Comparison of ENCODE assay signal across 10 mouse cellular contexts in genomic region chr15:82347303-82347676, GRCm38 (mm10). TPM values are rescaled to one million over a fixed set of nuclear protein-coding genes. Genes with fewer than 3 reads are reported as not detected.
A peak's percentile ranks its signal among the peaks of the same experiment; 100 is the strongest.
DNase-seq lines count a peak whose midpoint lies in the region; ATAC-seq and TF ChIP-seq lines count a peak whose summit lies in the region.
"Had no signal": no experiment of that assay in that cellular context is flagged by ENCODE, and none has a peak within 500 bp of the region (broad histone marks: within the 10 kb centered on the region; RNA-seq: fewer than 3 reads in every experiment).

No protein-coding gene starts in this region.

- no peaks in the 10 kb centered on the region for H3K9me3 ChIP-seq in heart, postnatal 0 days (replicated peaks; ENCODE audit: control insufficient read depth, low read length)
- no peaks in the 10 kb centered on the region for H3K9me3 ChIP-seq in hindbrain, embryonic 13.5 days
- H3K9me3 ChIP-seq in midbrain, embryonic 14.5 days (ENCODE audit: control insufficient read depth, low read length): no peaks in the 10 kb centered on the region

- H3K27ac ChIP-seq in heart, postnatal 0 days (ENCODE audit: low read depth): peak overlapping the region; percentile 91; the same call in 1 of the 2 replicates
- H3K27ac ChIP-seq in bone marrow, adult 2 months (ENCODE audit: control insufficient read depth, insufficient read depth, low read depth, low read length, poor library complexity): no peak overlapping the region
- peak overlapping the region; percentile 92 for H3K27ac ChIP-seq in hindbrain, embryonic 13.5 days
- no peak overlapping the region for H3K27ac ChIP-seq in midbrain, embryonic 14.5 days (replicated peaks; ENCODE audit: low read depth, low read length)

- peaks cover 35% of the 10 kb centered on the region for H3K36me3 ChIP-seq in heart, postnatal 0 days (replicated peaks; ENCODE audit: control insufficient read depth, insufficient read depth, low read length)
- H3K36me3 ChIP-seq in hindbrain, embryonic 13.5 days: peaks cover 36% of the 10 kb centered on the region
- H3K36me3 ChIP-seq in midbrain, embryonic 14.5 days (ENCODE audit: control insufficient read depth, insufficient read depth, low read length): peaks cover 32% of the 10 kb centered on the region

- no peak for ATAC-seq in heart, postnatal 0 days (ENCODE audit: insufficient read depth, low read depth)
- ATAC-seq in hindbrain, embryonic 13.5 days (ENCODE audit: low FRiP score): no peak
- no peak for ATAC-seq in midbrain, embryonic 14.5 days (ENCODE audit: low FRiP score, low TSS enrichment)

- H3K27me3 ChIP-seq in heart, postnatal 0 days (ENCODE audit: control insufficient read depth, insufficient read depth, low read length): no peaks in the 10 kb centered on the region
- 0 out of 2 replicates have a peak, but pooled peaks cover under 1% of the 10 kb centered on the region for H3K27me3 ChIP-seq in hindbrain, embryonic 13.5 days
- H3K27me3 ChIP-seq in midbrain, embryonic 14.5 days (ENCODE audit: control insufficient read depth, insufficient read depth, low read length): no peaks in the 10 kb centered on the region

- intact Hi-C loops in heart, postnatal 36 days (cut with DNase I): loop anchor here (5.0 kb wide), 2 partner anchors 200 to 220 kb away; partner anchors contain the start of genes Ccdc134 and Srebf2

- peak overlapping the region; percentile 72 for H3K4me3 ChIP-seq in heart, postnatal 0 days (ENCODE audit: low read depth, low read length)
- H3K4me3 ChIP-seq in bone marrow, adult 2 months (replicated peaks; ENCODE audit: control insufficient read depth, low read depth, low read length): peak overlapping the region; percentile 83
- H3K4me3 ChIP-seq in hindbrain, embryonic 13.5 days: peak overlapping the region; percentile 55
- H3K4me3 ChIP-seq in midbrain, embryonic 14.5 days (replicated peaks; ENCODE audit: low read depth, low read length): peak overlapping the region; percentile 63

- no peak for TF ChIP-seq CTCF in heart, postnatal 0 days (IDR thresholded peaks at IDR 0.05; ENCODE audit: low read depth)
- no peak for TF ChIP-seq CTCF in bone marrow, adult 2 months (IDR thresholded peaks at IDR 0.05; ENCODE audit: control insufficient read depth, insufficient read depth, low read length)

- no peak for DNase-seq in heart, postnatal 0 days (ENCODE audit: low spot score)
- no peak for DNase-seq in heart, postnatal 36 days
- no peak for DNase-seq in midbrain, embryonic 14.5 days
- DNase-seq in retina, postnatal 1 day: no peak
- no peak for DNase-seq in ovary, postnatal 10 days (ENCODE audit: low spot score)
- DNase-seq in cerebellum, adult 11 months: no peak
- DNase-seq: lung, postnatal 10 days; thymus, adult 18-20 months had no signal

- peaks cover 9% of the 10 kb centered on the region for H3K4me1 ChIP-seq in heart, postnatal 0 days (ENCODE audit: control insufficient read depth, insufficient read depth)
- H3K4me1 ChIP-seq in bone marrow, adult 2 months (ENCODE audit: control insufficient read depth, insufficient read depth, low read length): peaks cover 10% of the 10 kb centered on the region; the same call in 1 of the 2 replicates
- peaks cover 33% of the 10 kb centered on the region for H3K4me1 ChIP-seq in hindbrain, embryonic 13.5 days (replicated peaks)
- peaks cover 13% of the 10 kb centered on the region for H3K4me1 ChIP-seq in midbrain, embryonic 14.5 days (ENCODE audit: control insufficient read depth, insufficient read depth, low read length)

- TF ChIP-seq POLR2A in bone marrow, adult 2 months (IDR thresholded peaks at IDR 0.05; ENCODE audit: borderline replicate concordance, control insufficient read depth, low read depth, low read length): no peak

- peak overlapping the region; percentile 74 for H3K4me2 ChIP-seq in heart, postnatal 0 days (ENCODE audit: low read depth, low read length)
- peak overlapping the region; percentile 84 for H3K4me2 ChIP-seq in hindbrain, embryonic 13.5 days
- peak overlapping the region; percentile 78 for H3K4me2 ChIP-seq in midbrain, embryonic 14.5 days (ENCODE audit: low read length)

- H3K9ac ChIP-seq in heart, postnatal 0 days (replicated peaks; ENCODE audit: low read depth, low read length): peak overlapping the region; percentile 38; the same call in 1 of the 2 replicates
- H3K9ac ChIP-seq in hindbrain, embryonic 13.5 days: peak overlapping the region; percentile 77
- H3K9ac ChIP-seq in midbrain, embryonic 14.5 days (replicated peaks; ENCODE audit: low read length): peak overlapping the region; percentile 72; the same call in 1 of the 2 replicates

- no peak for TF ChIP-seq EP300 in heart, postnatal 0 days (IDR thresholded peaks at IDR 0.05; ENCODE audit: low read depth)

- WGBS in heart, postnatal 0 days: 73% methylated on average over 4 of the region's 4 CpGs
- 53% methylated on average over 4 of the region's 4 CpGs for WGBS in bone marrow, adult 2 months
- WGBS in hindbrain, embryonic 13.5 days: 88% methylated on average over 4 of the region's 4 CpGs
- WGBS in midbrain, embryonic 14.5 days: 88% methylated on average over 4 of the region's 4 CpGs

RNA-seq across cellular contexts. Expression of gene Ndufa6, which starts 6.8 kb away (rescaled TPM):
- 397 and 531 TPM in 2 replicates for total RNA-seq in heart, postnatal 0 days (2014; rRNA removed; ENCODE audit: low replicate concordance)
- 1,167 and 1,291 TPM in 2 replicates for polyA plus RNA-seq in heart, postnatal 0 days (2015; fragmentation: Nextera tagmentation; extraction: Ambion mirVana)
- total RNA-seq in heart, postnatal 36 days (2021): 100 to 1,000 TPM; 702 to 740 TPM
- 120 and 208 TPM in 2 replicates for polyA plus RNA-seq in bone marrow, adult 2 months (2011; ENCODE audit: insufficient read depth, insufficient read length, low replicate concordance, missing spikeins)
- polyA plus RNA-seq in hindbrain, embryonic 13.5 days (2015; fragmentation: Nextera tagmentation; extraction: Ambion mirVana): 363 and 382 TPM in 2 replicates
- polyA plus RNA-seq in midbrain, embryonic 14.5 days (2014; fragmentation: Nextera tagmentation; extraction: Ambion mirVana): 375 and 469 TPM in 2 replicates

RNA-seq across cellular contexts. Expression of gene Smdt1, which starts 8.5 kb away (rescaled TPM):
- 342 and 440 TPM in 2 replicates for total RNA-seq in heart, postnatal 0 days (2014; rRNA removed; ENCODE audit: low replicate concordance)
- 431 and 450 TPM in 2 replicates for polyA plus RNA-seq in heart, postnatal 0 days (2015; fragmentation: Nextera tagmentation; extraction: Ambion mirVana)
- total RNA-seq in heart, postnatal 36 days (2021): 100 to 1,000 TPM; 192 to 202 TPM
- 121 and 216 TPM in 2 replicates for polyA plus RNA-seq in bone marrow, adult 2 months (2011; ENCODE audit: insufficient read depth, insufficient read length, low replicate concordance, missing spikeins)
- 348 and 365 TPM in 2 replicates for polyA plus RNA-seq in hindbrain, embryonic 13.5 days (2015; fragmentation: Nextera tagmentation; extraction: Ambion mirVana)
- polyA plus RNA-seq in midbrain, embryonic 14.5 days (2014; fragmentation: Nextera tagmentation; extraction: Ambion mirVana): 286 and 365 TPM in 2 replicates

RNA-seq across cellular contexts. Expression of gene Pheta2, which starts 8.5 kb away (rescaled TPM):
- total RNA-seq in heart, postnatal 0 days (2014; rRNA removed; ENCODE audit: low replicate concordance): 1.4 and 2.5 TPM in 2 replicates
- polyA plus RNA-seq in heart, postnatal 0 days (2015; fragmentation: Nextera tagmentation; extraction: Ambion mirVana): 3.6 and 3.9 TPM in 2 replicates
- total RNA-seq in heart, postnatal 36 days (2021): 1 to 10 TPM in 1 of 2 experiments, under 1 TPM in 1; 0.76 to 1.6 TPM
- polyA plus RNA-seq in bone marrow, adult 2 months (2011; ENCODE audit: insufficient read depth, insufficient read length, low replicate concordance, missing spikeins): 22.5 and 34.5 TPM in 2 replicates
- polyA plus RNA-seq in hindbrain, embryonic 13.5 days (2015; fragmentation: Nextera tagmentation; extraction: Ambion mirVana): 1.9 and 2.3 TPM in 2 replicates
- 0.85 and 1.3 TPM in 2 replicates for polyA plus RNA-seq in midbrain, embryonic 14.5 days (2014; fragmentation: Nextera tagmentation; extraction: Ambion mirVana)

RNA-seq across cellular contexts. Expression of gene Naga, which starts 8.6 kb away (rescaled TPM):
- total RNA-seq in heart, postnatal 0 days (2014; rRNA removed; ENCODE audit: low replicate concordance): 45.2 and 74.0 TPM in 2 replicates
- polyA plus RNA-seq in heart, postnatal 0 days (2015; fragmentation: Nextera tagmentation; extraction: Ambion mirVana): 35.4 and 37.5 TPM in 2 replicates
- total RNA-seq in heart, postnatal 36 days (2021): 10 to 100 TPM; 28.3 to 34.2 TPM
- 35.6 and 49.3 TPM in 2 replicates for polyA plus RNA-seq in bone marrow, adult 2 months (2011; ENCODE audit: insufficient read depth, insufficient read length, low replicate concordance, missing spikeins)
- polyA plus RNA-seq in hindbrain, embryonic 13.5 days (2015; fragmentation: Nextera tagmentation; extraction: Ambion mirVana): 29.3 and 30.2 TPM in 2 replicates
- polyA plus RNA-seq in midbrain, embryonic 14.5 days (2014; fragmentation: Nextera tagmentation; extraction: Ambion mirVana): 23.0 and 27.3 TPM in 2 replicates

RNA-seq across cellular contexts. Expression of gene Cyp2d22, which starts 32.8 kb away (rescaled TPM):
- 14.8 and 16.8 TPM in 2 replicates for total RNA-seq in heart, postnatal 0 days (2014; rRNA removed; ENCODE audit: low replicate concordance)
- 10.1 and 10.6 TPM in 2 replicates for polyA plus RNA-seq in heart, postnatal 0 days (2015; fragmentation: Nextera tagmentation; extraction: Ambion mirVana)
- 10 to 100 TPM; 25.6 to 25.8 TPM for total RNA-seq in heart, postnatal 36 days (2021)
- polyA plus RNA-seq in bone marrow, adult 2 months (2011; ENCODE audit: insufficient read depth, insufficient read length, low replicate concordance, missing spikeins): 5.2 and 7.2 TPM in 2 replicates
- polyA plus RNA-seq in hindbrain, embryonic 13.5 days (2015; fragmentation: Nextera tagmentation; extraction: Ambion mirVana): 2.1 and 2.6 TPM in 2 replicates
- polyA plus RNA-seq in midbrain, embryonic 14.5 days (2014; fragmentation: Nextera tagmentation; extraction: Ambion mirVana): 0.76 and 2.1 TPM in 2 replicates

Comparison
In these comparisons a context has a peak if more than half of its experiments do, and no peak if none do; other contexts are left out.
1. H3K27ac ChIP-seq: peak in heart, postnatal 0 days (single experiment) and hindbrain, embryonic 13.5 days (single experiment); none in bone marrow, adult 2 months (single experiment) and midbrain, embryonic 14.5 days (single experiment).
2. Peak in every context shown above with its lines, with median percentiles within 50 percentile points of each other: H3K4me2 ChIP-seq, H3K4me3 ChIP-seq and H3K9ac ChIP-seq.